Mouse (Mus musculus): ENCODE data around the gene Il21r.

The Il21r gene

DNA sequence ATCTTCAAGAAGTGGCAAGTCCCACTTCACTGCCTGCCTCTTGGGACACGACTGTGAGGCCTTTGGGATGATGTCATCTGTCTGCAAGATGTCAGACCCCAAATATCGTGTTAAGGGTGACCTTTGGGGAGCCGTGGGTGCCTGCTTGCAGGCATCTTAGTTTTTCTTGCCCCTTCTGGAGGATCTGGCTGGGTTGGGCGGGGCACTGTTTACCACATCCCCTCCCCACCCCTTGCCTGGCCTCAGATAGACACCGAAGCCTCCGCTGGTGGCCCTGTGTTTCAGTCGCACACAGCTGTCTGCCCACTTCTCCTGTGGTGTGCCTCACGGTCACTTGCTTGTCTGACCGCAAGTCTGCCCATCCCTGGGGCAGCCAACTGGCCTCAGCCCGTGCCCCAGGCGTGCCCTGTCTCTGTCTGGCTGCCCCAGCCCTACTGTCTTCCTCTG lies at the start of gene Il21r:
Gene Il21r, plus strand, starts transcription at position 245 of the 447 bp plus-strand sequence.
- no peak for DNase-seq (ENCODE audit: low read depth, low spot score)

DNA sequence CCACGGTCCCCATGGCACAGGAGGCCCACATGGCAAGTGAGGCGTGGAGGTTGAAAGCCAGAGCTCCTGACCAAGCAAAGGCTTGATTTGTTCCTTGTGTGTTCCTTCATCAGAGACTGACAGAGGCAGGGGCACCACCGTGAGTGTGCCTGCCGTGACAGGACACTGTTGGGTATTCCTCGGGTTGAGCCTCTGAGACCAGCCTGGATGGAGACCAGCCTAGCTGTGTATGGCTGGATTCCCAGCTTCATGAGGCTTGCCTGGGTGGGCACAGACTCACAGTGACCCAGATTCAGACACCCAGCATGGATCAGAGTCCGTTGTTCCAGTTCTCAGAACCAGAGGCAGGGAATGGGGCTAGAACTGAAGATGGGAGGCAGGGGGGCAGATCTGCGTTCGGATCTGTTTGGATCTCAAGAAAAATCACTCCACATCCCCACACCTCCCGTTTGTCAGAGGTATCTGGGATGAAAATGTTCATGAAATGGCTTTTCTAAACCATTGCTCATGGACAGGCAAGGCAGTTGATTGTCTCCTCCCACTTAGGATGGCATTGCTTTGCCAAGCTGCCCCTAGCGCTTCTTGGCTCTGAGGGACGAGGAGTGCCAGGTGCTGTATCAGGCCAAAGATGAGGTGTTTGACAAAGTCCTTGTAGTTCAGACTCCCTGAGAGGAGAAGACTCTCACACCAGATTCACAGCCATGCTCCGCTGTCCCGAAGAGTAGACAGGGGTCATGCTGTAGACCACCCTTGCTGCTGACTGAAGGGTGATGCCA lies 49.4 kb upstream of the Il21r start:
- no peak for DNase-seq (ENCODE audit: low read depth, low spot score)

DNA sequence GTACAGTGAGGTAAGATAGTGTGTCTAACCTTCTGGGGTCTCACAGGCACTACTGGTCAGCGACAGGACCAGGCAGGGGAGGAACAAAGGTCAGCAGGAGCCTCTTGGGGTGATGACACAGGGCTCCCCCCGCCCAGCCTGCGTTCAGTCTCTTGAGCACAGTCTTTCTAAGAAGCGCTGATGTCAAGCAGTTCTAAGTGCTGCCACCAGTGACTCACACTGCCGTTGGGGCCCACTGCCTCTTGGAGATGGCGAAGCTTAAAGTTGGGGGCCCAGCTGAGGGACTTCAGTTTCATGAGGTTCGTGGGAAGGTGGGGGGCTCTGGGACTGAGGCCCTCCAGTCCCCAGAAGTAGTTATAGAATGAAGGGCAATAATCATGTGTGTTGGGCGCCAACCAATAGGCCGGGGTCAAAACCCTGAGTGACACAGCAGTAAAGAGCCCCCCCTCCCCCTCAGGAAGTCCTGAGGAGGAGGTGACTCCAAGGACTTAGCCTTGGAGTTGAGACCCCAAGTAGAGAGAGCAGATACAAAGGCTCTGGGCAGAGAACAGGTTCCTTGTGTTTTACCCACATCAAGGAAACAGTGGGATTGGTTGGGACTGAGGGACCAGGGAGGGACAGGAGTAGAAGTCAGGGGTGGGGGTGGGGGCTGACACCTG lies 48.6 kb upstream of the Il21r start:
- no peak for DNase-seq (ENCODE audit: low read depth, low spot score)

DNA sequence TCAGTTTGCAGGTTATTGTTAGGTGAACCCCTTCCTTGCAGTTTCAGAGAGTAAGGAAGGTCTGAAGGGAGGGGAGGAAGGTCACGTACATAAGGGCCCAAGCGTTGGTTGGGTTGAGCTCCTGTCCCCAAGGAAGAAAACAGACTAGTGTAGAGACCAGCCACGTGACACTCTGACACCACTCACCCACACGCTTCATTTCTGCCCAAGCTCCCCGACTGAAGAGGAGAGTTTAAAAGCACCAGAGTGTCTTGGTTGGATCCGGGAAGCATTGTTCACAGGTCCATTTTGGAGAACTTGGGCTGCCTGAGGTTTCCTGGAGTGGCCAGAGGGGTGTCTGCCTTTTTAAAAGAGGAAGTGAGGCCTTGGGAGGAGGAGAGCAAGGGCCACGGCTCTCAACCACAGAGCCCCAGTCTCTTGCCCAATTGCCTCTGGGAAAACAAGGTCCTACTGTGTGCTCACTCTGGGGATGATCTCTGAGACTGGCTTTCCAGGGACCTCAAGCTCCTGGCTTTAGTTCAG lies 47.8 kb upstream of the Il21r start:
- no peak for DNase-seq (ENCODE audit: low read depth, low spot score)

DNA sequence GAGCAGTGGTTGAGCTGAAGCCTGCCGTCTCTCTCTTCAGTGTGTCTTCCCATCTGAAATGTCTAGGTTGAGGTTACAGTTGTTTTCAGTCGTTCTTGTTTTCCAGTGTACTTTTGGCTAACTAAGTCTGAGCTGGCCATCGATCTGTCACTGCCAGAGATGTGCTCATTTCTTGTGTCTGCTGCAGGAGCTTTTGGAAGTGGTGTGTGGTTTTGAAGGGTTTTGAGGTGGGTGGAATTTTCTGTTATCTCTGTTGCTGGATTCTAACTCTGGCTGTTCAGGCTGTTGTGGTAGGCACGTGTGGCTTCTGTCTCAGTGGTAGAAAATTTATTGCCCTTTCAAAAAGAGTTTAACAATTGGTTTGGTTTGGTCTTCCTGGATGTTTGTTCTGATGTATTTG lies 47.1 kb upstream of the Il21r start:
- DNase-seq (ENCODE audit: low read depth, low spot score): no peak

DNA sequence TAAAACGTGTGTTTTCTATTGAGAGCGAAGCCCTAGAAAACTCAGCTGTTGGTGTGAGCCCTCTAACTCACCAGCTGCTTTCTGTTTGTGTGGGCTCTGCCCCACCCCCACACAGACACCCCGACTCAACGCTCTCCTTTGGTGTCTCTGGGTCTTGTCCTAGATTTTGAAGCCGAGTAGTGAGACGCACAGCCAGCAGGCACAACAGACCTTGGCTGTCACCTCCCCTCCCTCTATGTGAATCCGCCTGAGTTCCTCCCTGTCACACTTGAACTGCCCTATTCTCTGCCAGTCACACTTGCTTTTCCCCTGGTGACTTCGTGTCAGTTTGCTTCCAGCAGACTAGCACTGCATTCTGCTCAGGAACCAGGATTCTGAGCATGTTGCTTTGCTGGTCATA lies 46.4 kb upstream of the Il21r start:
- DNase-seq (ENCODE audit: low read depth, low spot score): no peak

DNA sequence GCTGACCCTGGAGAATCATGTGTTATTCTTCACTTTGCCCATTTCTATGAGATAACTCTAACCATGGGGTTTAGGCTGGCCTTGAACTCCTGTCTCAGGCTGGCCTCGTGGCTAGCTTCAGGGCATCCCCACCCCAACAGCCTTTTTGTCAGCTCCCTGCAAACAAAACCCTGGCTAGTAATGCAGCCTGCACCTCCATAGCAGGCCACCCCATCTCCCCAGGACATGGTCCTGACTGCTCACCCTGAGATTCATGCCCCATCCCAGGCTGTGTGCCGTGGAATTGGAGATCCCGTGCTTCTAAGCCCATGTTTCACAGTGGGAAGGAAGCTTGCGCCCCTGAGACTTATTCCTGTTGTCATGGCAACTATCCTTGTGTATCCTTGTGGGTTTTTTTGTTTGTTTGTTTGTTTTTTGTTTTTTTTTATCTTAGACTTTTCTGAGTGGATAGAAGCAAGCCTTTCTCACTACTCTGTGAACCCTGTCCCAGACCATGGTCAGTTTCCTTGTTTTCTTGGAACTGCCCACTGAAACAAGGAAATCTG lies 44.8 kb upstream of the Il21r start:
- no peak for DNase-seq (ENCODE audit: low read depth, low spot score)

DNA sequence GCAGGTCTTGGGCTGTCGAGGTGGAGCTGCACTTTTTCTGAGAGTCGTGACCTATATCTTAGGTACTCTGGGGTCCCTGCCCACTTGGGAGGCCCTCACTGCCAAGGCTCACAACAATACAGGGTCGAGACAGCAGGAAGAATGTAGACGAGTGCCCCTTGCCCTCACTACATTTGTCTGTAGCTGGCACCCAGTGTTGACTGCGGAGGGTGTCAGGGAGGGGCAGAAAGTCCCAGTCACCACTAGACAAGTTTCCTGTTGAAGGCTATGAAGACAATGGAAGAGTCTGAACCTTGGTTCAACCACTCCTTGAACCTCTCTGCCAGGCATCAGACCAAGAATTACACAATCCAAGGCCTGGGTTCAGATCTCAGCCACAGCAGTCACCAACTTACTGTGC lies 44.2 kb upstream of the Il21r start:
- no peak for DNase-seq (ENCODE audit: low read depth, low spot score)

DNA sequence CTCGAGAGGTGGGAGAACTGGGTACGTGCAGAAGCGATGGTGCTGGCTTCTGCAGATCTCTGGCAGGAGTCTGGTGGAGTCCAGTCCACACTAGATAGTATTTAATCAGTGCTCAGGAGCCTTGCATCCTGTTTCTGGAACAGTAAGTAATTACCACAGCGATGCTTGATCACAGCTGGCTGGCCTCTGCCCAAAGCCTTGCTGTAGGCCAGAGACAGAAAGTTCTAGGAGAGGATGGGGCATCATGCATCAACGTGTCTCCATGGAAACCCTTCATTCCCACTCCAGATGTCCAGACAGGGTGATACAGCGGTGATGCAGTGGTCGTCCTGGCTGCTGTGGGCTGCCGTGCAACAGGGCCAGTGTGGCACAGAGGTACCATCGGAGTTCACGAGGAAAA lies 43.7 kb upstream of the Il21r start:
- DNase-seq (ENCODE audit: low read depth, low spot score): no peak

DNA sequence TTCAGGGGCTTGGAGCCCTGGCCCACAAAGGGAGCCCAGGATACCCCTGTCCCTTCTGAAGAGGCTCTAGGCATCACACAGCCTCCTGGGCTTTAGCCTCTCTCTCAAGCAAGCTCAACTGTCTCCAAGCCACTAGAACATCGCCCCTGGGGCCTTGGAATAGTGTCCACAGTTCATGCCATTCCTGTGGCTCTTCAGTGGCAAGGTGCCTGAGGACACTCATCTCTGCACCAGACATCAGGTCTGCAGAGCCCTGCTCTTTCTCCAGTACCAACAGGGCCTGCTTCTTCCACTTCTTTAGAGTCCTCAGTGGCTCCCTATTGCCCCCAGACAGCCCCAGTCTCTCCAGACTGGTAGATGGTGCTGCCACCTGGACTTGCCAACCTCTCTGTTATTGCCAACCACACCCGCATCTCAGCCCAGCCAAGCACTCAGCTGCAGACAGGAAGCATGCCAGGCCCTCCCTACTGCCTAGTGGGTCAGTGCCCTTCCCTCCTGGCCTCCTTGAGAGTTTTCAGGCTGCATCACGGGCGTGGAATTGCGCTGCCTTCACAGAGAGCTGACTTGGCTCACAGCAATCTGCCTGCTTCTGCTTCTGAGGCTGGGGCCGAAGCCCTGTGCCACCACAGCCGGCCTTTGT lies 43.0 kb upstream of the Il21r start:
- no peak for DNase-seq (ENCODE audit: low read depth, low spot score)

DNA sequence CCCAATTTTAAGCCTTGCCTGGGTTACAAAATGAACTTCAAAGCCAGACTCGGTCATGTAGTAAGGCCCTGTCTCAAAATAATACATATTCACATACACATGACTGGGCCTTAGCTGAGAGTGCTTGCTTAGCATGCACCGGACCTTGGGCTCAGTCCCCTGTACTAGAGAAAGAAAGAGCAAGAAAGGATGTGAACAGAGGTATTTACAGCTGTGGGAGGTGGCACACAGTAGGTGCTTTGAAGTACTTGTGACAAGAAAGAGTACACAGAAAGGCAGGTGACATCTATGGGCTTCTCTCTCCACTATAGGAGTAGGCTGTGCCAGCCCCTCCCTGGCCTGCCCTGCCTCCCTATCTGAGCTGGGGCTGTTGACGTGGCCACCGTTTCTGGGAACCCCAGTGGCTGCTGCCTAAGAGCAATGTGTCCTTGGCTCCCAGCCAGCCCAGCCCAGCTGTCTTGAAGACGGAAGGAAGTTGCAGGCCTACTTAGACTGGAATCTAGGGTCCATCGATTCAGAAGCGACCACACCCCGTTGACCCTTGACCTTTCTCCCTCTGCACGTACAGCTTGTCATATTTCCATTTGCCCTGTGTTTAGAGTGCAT lies 42.0 kb upstream of the Il21r start:
- peak; percentile 16 for DNase-seq (ENCODE audit: low read depth, low spot score)

DNA sequence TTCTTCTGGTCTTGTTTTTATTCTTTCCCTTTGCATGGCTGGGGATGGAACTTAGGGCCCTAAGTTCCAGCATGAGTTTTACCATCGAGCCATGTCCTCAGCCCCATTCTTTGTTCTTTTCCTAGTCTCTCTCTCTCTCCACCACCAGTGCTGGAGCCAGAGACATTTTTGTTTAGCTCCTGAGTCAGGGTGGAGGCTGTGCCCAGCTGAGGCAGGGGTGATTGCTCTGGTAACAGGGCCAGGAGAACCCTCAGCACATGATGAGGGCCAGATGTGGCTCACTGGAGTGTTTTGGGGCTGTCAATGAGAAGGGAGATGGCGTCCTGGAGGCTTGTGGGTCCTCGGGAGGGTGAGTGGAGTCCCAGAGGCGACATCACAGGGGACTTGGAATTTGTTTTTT lies 40.8 kb upstream of the Il21r start:
- no peak for DNase-seq (ENCODE audit: low read depth, low spot score)

DNA sequence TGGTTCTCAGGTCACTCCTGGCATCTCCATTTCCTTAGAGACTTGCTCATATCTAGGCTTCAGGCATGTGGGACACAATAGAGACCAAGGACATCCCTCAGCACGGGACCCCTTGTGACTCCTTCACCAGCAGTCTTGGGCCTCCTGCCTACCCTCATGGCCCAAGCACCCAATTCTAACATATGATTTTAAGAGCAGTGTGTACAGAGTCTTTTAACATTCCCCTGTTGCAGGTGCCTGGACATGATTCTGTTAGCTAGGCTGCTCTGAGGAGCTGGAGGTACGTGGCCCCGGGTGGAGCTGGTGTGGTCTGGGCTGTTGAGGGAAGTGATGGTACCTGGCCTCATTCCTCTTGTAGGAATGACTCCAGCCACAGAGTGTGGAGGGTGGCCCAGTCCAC lies 40.1 kb upstream of the Il21r start:
- DNase-seq (ENCODE audit: low read depth, low spot score): no peak

DNA sequence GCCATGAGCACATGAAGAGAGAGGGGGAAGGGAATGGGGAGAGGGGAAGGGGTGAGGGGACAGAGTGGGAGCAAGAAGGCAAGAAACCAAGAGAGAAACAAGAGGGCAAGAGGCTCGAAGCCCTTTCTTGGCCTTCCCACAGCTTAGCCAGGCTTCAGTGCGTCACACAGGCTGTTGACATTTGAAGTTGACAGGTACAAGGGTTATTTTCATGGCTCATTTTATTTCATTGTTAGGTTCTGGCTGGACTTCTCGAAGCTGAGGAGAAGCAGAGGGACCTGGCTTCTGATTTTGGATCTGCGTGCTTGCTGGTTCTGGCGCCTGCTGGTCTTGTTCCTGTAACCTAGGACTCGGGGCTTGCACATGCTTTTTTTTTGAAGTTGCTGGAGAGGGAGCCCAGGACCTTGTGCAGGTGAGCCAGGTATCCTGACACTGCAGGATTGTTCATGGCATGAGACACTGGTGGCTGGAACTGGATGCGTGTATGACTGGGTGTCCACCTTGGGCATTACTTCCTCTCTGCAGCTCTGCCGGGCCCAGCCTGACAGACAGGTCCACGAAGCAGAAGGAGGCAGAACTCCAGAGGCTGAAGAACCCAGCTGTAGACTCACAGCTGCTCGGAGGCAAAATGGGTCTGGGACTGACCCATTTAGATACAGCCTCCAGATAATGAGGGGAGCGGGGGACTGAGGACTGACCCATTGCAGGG lies 38.8 kb upstream of the Il21r start:
- DNase-seq (ENCODE audit: low read depth, low spot score): no peak

DNA sequence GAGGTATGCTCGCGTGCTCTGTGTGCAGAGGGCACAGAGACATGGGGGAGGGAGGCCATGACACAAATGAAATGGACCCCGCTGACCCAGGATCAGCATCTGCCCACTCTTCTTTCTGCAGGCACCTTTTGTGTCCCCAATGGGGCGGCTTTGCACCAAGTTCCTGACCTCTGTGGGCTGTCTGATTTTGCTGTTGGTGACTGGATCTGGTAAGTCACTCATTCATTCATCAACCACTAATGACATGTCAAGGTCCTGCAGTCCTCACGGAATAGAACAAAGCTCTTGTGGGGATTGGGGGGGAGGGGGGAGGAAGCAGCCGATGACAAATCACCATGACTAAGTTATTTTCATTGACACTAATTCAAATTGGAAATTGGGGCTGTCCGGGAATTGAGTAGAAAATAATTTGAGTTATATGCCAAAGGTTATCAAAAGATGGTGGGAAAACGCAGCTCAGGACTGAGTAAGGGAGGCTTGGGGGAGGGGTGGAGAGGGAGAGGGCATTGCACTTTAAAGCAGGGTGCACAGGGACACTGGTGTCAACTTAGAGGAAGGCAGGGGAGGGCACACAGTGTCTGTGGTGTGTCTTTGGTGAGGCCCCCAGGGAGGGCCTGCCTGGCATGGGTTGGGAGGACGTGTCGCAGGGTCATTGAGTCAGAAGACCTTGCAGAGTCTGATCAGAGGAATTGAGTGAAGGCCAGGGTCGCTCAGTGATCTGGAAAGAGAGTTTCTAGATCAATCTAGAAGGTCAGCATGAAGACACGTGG lies 37.5 kb upstream of the Il21r start:
- no peak for DNase-seq (ENCODE audit: low read depth, low spot score)

DNA sequence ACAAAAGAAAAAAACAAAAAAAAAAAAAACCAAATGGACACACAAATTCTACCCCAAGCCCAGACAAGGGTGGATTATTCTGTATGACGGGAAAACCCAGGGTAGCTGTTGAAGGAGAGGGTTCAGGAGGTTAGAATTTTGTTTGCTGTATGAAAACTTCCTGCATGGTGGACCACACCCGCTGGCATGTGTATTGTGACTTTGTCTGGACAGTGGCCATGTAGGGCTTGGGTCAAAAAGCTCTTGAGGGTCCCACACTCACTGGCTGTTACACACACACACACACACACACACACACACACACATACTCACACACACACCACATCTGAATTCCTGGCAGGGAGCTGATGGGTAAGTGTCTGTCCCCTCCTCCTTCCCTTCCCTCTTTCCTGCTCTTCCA lies 36.8 kb upstream of the Il21r start:
- no peak for DNase-seq (ENCODE audit: low read depth, low spot score)

DNA sequence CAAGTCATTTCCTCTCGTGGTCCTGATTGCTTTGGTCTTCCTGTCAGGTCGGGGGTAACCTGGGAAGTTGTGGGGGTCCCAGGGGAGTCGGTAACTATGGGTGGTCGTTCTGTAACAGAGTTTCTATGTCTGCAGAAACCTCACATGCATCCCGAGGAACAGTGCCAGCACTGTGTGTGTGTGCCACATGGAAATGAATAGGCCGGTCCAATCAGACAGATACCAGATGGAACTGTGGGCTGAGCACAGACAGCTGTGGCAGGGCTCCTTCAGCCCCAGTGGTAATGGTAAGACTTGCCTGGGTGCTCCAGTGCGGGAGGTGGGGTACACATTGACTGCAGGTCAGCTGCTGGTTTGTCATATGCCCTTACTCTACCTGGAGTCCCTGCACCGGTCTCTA lies 34.3 kb upstream of the Il21r start:
- DNase-seq (ENCODE audit: low read depth, low spot score): no peak

DNA sequence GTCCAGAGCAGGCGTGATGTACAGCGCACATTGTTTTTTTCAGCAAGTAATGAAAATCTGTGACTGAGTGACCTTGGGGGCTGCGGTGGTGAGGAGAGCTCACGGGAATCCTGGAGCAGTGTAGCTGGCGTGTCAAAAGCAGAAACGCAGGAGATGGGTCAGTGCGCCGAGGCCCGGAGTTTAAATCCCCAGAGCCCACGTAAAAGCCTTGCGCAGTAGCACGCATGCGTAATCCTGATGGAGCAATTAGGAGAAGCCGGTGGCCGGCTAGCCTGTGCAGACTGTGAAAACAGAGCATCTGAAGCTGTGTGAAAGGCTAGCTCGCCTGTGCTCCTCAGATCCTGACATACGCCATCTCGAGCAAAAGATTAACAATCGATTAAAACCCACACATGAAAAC lies 31.3 kb upstream of the Il21r start:
- DNase-seq (ENCODE audit: low read depth, low spot score): no peak

DNA sequence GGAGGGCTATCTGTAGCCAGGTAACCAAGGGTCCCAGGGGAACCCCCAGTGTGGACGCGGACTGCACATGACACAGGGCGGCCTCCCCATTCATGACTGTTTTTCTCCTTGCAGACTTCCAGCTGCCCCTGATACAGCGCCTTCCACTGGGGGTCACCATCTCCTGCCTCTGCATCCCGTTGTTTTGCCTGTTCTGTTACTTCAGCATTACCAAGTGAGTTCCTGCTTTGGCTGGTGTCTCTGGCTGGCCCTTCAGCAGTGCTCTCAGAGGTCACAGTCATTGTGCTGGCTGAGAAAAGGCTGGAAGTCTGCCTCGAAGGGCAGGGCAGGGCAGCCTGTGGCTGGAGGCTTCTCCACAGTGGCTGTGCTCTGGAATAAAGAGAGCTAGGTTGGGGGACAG lies 30.5 kb upstream of the Il21r start:
- no peak for DNase-seq (ENCODE audit: low read depth, low spot score)

DNA sequence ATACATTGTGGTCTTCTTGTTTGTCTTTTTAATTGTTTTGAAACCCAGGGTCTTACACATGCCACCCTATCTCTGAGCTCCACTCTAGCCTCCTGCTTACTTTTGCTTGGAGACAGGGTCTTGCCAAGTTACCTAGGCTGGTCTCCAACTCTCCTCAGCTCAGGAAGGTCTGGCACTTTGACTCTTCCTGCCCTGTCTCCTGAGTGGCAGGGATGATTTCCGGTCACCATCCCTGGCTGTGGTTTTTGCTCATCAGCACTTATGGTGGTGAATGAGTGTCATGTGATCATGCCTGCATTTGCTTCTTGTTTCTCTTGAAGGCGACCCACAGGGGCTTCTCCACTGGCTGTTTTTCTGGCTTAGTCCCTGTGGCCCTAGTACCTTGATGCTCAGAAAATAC lies 29.4 kb upstream of the Il21r start:
- no peak for DNase-seq (ENCODE audit: low read depth, low spot score)

DNA sequence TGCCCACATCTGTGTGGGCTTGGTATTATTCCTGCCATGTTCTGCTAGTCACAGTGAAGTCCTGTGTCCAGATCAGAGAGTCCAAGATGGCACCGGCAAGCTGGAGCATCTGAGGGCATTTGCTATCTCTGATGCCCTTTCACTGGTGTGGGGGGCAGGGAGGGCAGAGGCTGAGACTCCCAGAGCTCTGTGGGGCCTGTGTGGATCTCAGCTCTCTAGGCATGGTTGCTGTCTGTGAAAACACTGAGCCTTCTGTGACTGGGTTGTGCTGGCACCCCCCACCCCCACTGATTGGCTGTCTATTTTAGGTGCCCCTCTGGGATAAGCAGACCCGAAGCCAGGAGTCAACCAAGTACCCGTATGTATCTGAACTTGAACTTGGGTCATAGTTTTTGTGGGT lies 28.4 kb upstream of the Il21r start:
- no peak for DNase-seq (ENCODE audit: low read depth, low spot score)
